Mouse (Mus musculus): Measurements from ENCODE around the gene Gabrp.

Gene Gabrp

DNA sequence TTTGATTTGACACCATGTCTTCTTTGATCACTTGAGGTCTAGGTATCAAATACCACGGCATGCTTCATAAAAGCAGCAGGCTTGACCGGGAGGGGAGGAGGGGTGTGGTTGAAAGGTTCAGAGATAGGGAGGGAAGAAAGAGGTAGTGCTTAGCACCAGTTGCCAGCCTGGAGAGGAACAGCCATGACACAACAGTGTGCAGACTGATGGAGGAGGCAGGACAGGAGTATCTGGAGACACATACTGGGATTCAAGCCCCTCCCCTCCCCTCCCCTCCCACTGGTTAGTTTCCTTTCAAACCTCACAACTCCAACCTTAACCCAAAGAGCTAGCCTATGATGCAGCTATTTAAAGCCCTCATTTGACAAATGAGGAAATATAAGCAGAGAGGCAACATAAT, 49.2 kb downstream of the Gabrp start:
- no peak for DNase-seq (ENCODE audit: low spot score)

DNA sequence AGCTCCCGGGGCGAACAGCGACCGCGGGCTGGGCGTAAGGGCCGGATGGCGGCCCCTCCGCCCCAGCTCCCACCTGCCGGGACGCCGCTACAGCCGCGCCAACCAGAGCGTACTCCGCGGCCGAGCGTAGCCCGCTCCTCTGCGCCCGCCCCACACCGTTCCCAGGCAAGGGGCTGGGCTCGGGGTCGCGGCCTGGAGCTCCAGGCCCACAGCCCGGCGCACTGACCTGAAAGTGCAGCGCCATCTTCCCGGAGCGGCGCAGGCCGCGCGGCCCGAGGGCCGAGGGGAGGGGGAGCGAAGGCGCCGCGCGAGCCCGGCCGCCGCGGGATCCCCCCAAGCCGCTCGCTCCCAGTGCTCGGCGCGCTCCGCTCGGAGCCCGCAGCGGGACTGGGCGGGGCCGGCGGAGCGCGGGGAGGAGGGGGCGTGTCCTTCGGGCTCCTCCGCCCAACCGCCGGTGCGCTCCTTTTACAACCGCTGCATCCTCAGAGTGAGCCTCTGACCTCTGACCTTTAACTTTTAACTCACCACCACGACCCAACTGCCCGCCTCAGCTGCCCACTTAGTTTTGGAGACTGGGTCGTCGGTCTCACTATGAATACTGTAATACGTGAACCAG, 65.3 kb downstream of the Gabrp start, which contains the start of gene Ranbp17:
Ranbp17 (minus strand) TSS at position 371 of the 616 bp plus-strand sequence.
- peak; percentile 48 for DNase-seq (ENCODE audit: low spot score)

DNA sequence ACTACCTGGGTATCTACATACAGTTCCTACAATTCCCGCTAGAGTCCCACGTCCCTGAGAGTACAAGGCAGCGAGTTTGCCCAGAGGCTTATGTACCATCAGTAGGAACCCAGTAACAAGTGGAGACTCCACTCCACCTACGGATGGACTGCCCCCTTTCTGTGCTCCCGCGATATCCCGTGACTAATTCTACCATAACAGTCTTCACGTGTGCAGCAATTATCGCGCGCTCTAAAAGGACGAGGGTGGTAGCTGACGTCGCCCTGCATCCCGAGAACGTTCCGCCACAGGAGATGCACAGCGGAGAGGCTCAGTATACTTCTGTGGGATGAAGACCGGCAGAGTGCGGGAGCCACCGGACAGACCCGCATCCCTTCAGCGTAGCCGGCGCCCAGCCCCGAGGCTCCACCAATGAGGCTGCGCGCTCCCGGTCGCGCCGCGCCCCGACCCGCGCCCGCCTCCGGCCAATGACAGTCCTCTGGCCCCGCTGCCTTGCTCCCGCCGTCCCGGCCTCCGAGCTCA, 65.8 kb downstream of the Gabrp start:
- peak; percentile 43 for DNase-seq (ENCODE audit: low spot score)

- DNase-seq (ENCODE audit: low spot score) = no peak
These were observed 69.4 kb downstream of the Gabrp start for GRCm38 (mm10) chr11:33509401-33509800.

Data from spleen, adult 12 weeks (tissue).